In genomic region chr10:24171906-24172459, GRCm38 (mm10) we compare ENCODE assay signal across 20 mouse cellular contexts. TPM values are rescaled to one million over a fixed set of nuclear protein-coding genes. Genes with fewer than 3 reads are reported as not detected.
"Had no signal": no experiment of that assay in that cellular context is flagged by ENCODE, and none has a peak within 500 bp of the region (broad histone marks: within the 10 kb centered on the region; RNA-seq: fewer than 3 reads in every experiment).

No protein-coding gene starts in this region.

- H3K36me3 ChIP-seq: liver, embryonic 15.5 days; midbrain, embryonic 10.5 days; midbrain, embryonic 13.5 days; midbrain, embryonic 15.5 days; neural tube, embryonic 13.5 days had no signal

- H3K27ac ChIP-seq: liver, embryonic 15.5 days; midbrain, embryonic 10.5 days; midbrain, embryonic 13.5 days; midbrain, embryonic 15.5 days; neural tube, embryonic 13.5 days; neural tube, embryonic 15.5 days had no signal

- DNase-seq: lung, adult 18-20 months; lung, embryonic 14.5 days; lung, postnatal 10 days; lung, postnatal 4 days; retina, postnatal 1 day; right cerebral cortex, adult 18-20 months; right cerebral cortex, postnatal 25 days; right cerebral cortex, postnatal 4 days; spleen, adult 18-20 months; thymus, adult 18-20 months; thymus, postnatal 14 days; thymus, postnatal 36 days had no signal

- H3K4me2 ChIP-seq: liver, embryonic 15.5 days; lung, embryonic 14.5 days; midbrain, embryonic 13.5 days; midbrain, embryonic 15.5 days; neural tube, embryonic 13.5 days; neural tube, embryonic 15.5 days had no signal

- ATAC-seq: midbrain, embryonic 13.5 days; midbrain, embryonic 15.5 days had no signal

- H3K4me3 ChIP-seq: liver, embryonic 15.5 days; midbrain, embryonic 10.5 days; midbrain, embryonic 13.5 days; midbrain, embryonic 15.5 days; myocyte; neural tube, embryonic 13.5 days; neural tube, embryonic 15.5 days had no signal

- H3K9me3 ChIP-seq: liver, embryonic 15.5 days; midbrain, embryonic 10.5 days; midbrain, embryonic 13.5 days; midbrain, embryonic 15.5 days; neural tube, embryonic 13.5 days; neural tube, embryonic 15.5 days had no signal

- H3K4me1 ChIP-seq: midbrain, embryonic 13.5 days; midbrain, embryonic 15.5 days; neural tube, embryonic 15.5 days had no signal

- H3K27me3 ChIP-seq: liver, embryonic 15.5 days; midbrain, embryonic 13.5 days; midbrain, embryonic 15.5 days; neural tube, embryonic 13.5 days; neural tube, embryonic 15.5 days had no signal

- H3K9ac ChIP-seq: liver, embryonic 15.5 days; lung, embryonic 14.5 days; midbrain, embryonic 13.5 days; midbrain, embryonic 15.5 days; neural tube, embryonic 13.5 days; neural tube, embryonic 15.5 days had no signal

RNA-seq across cellular contexts. Expression of gene Moxd1, which starts 51.3 kb away (rescaled TPM):
- total RNA-seq: megakaryocyte-erythroid progenitor cell, adult 5-6 weeks had no signal
- polyA plus RNA-seq: myocyte had no signal
